Mouse (Mus musculus): ENCODE results near the gene Kit.

Kit gene

GRCm38 (mm10) chr5:75574852-75575566 lies at the start of gene Kit:
Kit (plus strand) TSS chr5:75574916.
- DNase-seq (ENCODE audit: low spot score in 2 of 2) = peak; percentile 34 to 42

- DNase-seq (ENCODE audit: low spot score in 2 of 2) = no peak
Observed at GRCm38 (mm10) chr5:75536156-75536555, 38.6 kb upstream of the Kit start.

GRCm38 (mm10) chr5:75537717-75538116 lies 37.0 kb upstream of the Kit start:
- DNase-seq (ENCODE audit: low spot score in 2 of 2) = no peak

- DNase-seq (ENCODE audit: low spot score in 2 of 2) = no peak
Observed at GRCm38 (mm10) chr5:75538458-75538857, 36.3 kb upstream of the Kit start.

GRCm38 (mm10) chr5:75539098-75539497 lies 35.6 kb upstream of the Kit start:
- no peak for DNase-seq (ENCODE audit: low spot score in 2 of 2)

- no peak for DNase-seq (ENCODE audit: low spot score in 2 of 2)
Observed at GRCm38 (mm10) chr5:75543757-75544156, 31.0 kb upstream of the Kit start.

- no peak for DNase-seq (ENCODE audit: low spot score in 2 of 2)
Observed at GRCm38 (mm10) chr5:75544472-75545264, 30.0 kb upstream of the Kit start.

- DNase-seq (ENCODE audit: low spot score in 2 of 2) = no peak
Observed at GRCm38 (mm10) chr5:75545265-75545643, 29.5 kb upstream of the Kit start.

- no peak for DNase-seq (ENCODE audit: low spot score in 2 of 2)
Observed at GRCm38 (mm10) chr5:75553021-75553420, 21.7 kb upstream of the Kit start.

- no peak for DNase-seq (ENCODE audit: low spot score in 2 of 2)
Observed at GRCm38 (mm10) chr5:75557636-75558035, 17.1 kb upstream of the Kit start.

- DNase-seq (ENCODE audit: low spot score in 2 of 2) = no peak
Observed at GRCm38 (mm10) chr5:75559291-75559690, 15.4 kb upstream of the Kit start.

GRCm38 (mm10) chr5:75561231-75561630 lies 13.5 kb upstream of the Kit start:
- no peak for DNase-seq (ENCODE audit: low spot score in 2 of 2)

GRCm38 (mm10) chr5:75574151-75574851 lies 415 bp upstream of the Kit start:
- DNase-seq (ENCODE audit: low spot score in 2 of 2) = peak in 1 of 2 experiments; percentile 1

- DNase-seq (ENCODE audit: low spot score in 2 of 2) = peak; percentile 6 to 17
Observed at GRCm38 (mm10) chr5:75575567-75576515, 1.1 kb downstream of the Kit start.

GRCm38 (mm10) chr5:75576741-75577140 lies 2.0 kb downstream of the Kit start:
- no peak for DNase-seq (ENCODE audit: low spot score in 2 of 2)

GRCm38 (mm10) chr5:75578141-75578540 lies 3.4 kb downstream of the Kit start:
- DNase-seq (ENCODE audit: low spot score in 2 of 2) = no peak

- DNase-seq (ENCODE audit: low spot score in 2 of 2) = no peak
Observed at GRCm38 (mm10) chr5:75579244-75579643, 4.5 kb downstream of the Kit start.

- DNase-seq (ENCODE audit: low spot score in 2 of 2) = no peak
Observed at GRCm38 (mm10) chr5:75579646-75580268, 5.0 kb downstream of the Kit start.

- DNase-seq (ENCODE audit: low spot score in 2 of 2) = no peak
Observed at GRCm38 (mm10) chr5:75581926-75582325, 7.2 kb downstream of the Kit start.

- no peak for DNase-seq (ENCODE audit: low spot score in 2 of 2)
Observed at GRCm38 (mm10) chr5:75587781-75588180, 13.1 kb downstream of the Kit start.
